Mouse (Mus musculus): ENCODE measurements around the gene Rnf213. TPM values are rescaled to one million over a fixed set of nuclear protein-coding genes. Genes with fewer than 3 reads are reported as not detected.

Rnf213 gene
- total RNA-seq, 2 experiments from 2014 or later: 5.7 to 6.6 TPM

DNA sequence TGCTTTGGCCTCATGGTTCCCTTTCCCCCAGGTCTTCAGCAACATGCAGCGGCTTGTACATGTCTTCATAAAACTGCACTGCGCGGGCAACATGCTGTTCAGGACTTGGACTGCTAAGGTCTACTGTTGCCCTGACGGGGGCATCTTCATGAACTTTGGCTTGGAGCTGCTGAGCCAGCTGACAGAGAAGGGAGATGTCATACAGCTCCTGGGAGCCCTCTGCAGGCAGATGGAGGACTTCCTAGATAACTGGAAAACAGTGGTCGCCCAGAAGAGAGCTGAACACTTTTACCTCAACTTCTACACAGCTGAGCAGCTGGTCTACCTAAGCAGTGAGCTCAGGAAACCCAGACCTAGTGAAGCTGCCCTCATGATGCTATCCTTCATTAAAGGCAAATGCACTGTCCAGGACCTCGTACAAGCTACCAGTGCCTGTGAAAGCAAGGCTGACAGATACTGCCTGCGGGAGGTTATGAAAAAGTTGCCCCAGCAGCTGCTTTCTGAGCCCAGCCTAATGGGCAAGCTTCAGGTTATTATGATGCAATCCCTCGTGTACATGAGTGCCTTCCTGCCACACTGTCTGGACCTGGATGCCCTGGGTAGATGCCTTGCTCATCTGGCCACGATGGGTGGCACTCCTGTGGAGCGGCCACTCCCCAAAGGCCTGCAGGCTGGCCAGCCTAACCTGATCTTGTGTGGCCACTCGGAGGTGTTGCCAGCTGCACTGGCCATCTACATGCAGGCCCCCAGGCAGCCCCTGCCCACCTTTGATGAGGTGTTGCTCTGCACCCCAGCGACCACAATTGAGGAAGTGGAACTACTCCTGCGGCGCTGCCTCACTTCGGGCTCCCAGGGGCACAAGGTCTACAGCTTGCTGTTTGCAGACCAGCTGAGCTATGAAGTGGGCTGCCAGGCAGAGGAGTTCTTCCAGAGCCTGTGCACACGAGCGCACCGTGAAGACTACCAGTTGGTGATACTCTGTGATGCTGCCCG lies 43.3 kb downstream of the Rnf213 start:
- no peak for DNase-seq (ENCODE audit: low spot score)

DNA sequence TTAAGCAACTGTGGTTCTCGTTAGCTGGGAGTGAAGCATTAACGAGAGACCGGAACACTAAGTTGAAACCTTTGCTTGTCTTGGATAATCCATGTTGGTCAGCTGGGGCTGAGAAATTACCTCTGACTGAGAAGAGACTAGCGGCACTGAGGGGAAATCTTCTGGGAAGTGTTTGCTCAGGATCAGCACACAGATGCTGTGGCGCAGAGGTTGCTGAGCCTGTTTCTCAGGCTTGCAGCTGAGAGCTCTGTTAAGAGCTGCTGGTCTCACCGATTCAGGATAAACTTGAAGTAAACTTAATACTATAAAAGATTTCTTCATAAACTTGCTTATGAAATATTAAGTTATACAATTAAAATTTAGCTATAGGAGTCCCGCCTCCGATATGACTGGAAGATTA lies 45.9 kb downstream of the Rnf213 start:
- DNase-seq (ENCODE audit: low spot score): no peak

- DNase-seq (ENCODE audit: low spot score): no peak
Observed at GRCm38 (mm10) chr11:119442199-119442598, 49.3 kb downstream of the Rnf213 start.

GRCm38 (mm10) chr11:119443442-119443841 lies 50.5 kb downstream of the Rnf213 start:
- no peak for DNase-seq (ENCODE audit: low spot score)

GRCm38 (mm10) chr11:119456097-119456496 lies 63.2 kb downstream of the Rnf213 start:
- DNase-seq (ENCODE audit: low spot score): no peak

- DNase-seq (ENCODE audit: low spot score): no peak
Observed at GRCm38 (mm10) chr11:119477876-119478275, 85.0 kb downstream of the Rnf213 start.

DNA sequence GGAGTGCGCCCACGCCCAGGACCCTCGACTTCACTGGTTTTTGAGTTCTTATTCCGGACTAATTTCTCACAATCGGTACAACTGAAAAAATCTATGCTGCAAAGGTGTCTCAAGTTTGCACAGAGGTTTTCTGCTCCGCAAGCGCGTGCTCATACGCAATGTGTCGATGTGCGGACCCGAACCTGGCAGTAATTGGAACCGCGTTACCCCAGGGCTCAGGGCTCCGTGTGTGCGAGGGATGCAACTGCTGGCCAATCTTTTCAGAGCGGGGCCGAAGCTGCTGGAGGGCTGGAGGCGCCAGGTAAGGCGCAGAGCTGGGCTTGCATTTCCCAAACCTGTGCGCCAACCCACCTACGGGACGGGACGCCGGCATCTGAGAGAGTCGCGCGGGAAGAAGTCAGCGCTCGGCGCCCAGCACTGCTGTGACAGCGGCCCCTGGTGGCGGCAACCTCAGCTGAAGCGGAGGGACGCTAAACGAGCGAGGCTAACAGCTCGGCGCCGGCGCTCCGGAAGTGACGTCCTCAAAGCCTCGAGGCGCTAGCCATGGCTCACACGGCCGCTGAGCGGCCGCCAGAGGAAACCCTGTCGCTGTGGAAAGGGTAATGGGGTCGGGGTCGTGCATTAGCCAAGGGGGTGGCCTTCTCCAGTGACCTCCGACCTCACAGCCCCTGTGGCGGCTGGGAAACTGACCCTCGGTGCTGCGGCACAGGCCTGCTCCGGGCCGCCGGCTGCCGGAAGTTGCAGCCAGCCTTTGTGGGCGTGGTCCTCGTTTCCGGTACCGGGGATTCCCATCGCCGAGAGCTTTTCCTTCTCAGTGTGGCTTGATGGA lies 98.2 kb downstream of the Rnf213 start, which contains the start of gene Endov:
Endov (plus strand) TSS at position 487 of the 829 bp plus-strand sequence.
- peak; percentile 97 for DNase-seq (ENCODE audit: low spot score)

DNA sequence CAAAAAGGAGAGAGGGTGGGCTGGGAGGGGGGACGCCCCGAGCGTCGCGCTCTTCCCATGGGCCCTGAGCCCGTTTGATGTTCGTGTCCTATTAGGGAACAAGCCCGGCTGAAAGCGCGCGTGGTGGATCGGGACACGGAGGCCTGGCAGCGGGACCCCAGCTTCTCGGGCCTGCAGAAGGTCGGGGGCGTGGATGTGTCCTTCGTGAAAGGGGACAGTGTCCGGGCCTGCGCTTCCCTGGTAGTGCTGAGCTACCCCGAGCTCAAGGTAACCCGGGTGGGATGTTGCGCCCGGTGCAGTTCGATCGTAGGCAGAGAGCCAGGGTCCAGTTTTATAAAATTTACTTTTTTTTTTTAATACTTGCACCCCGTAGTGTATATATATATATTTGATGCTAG lies 98.8 kb downstream of the Rnf213 start:
- DNase-seq (ENCODE audit: low spot score): peak; percentile 7

GRCm38 (mm10) chr11:119492830-119493229 lies 99.9 kb downstream of the Rnf213 start:
- no peak for DNase-seq (ENCODE audit: low spot score)

- DNase-seq (ENCODE audit: low spot score): no peak
Observed at GRCm38 (mm10) chr11:119493516-119493915, 100.6 kb downstream of the Rnf213 start.

- no peak for DNase-seq (ENCODE audit: low spot score)
Observed at GRCm38 (mm10) chr11:119496147-119496546, 103.2 kb downstream of the Rnf213 start.

DNA sequence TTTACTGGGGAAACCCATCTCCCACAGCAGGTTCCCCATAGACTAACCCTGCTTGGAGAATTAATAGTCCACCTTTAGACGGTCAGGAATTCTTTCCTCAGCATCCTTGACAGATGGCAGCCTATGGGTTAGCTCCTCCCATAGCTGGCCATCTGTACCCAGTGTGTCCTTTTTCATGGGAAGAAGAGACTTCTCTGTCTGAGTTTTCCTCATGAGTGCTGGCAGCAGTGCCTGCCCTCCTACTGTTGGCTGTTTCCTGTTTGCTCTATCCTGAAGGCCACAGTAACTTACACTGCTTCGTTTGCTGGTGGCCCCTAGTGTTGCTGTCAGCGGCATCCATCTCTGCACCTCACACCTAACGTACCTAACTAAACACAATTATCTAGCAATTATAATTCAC lies 104.6 kb downstream of the Rnf213 start:
- no peak for DNase-seq (ENCODE audit: low spot score)

DNA sequence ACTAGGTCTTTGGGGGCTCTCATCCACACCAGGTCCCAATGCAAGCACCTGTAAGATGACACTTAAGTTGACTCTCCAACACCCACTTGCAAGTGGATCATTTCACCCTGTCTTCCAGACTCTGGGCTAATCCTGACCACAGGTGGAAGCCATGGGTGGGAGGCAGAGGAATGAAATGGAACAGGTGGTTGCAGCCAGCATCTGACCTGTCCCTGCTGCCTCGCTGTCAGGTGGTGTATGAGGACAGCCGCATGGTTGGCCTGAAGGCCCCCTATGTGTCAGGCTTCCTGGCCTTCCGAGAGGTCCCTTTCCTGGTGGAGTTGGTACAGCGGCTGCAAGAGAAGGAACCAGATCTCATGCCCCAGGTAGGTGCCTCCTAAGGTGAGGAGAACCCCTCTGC lies 106.4 kb downstream of the Rnf213 start:
- DNase-seq (ENCODE audit: low spot score): no peak

DNA sequence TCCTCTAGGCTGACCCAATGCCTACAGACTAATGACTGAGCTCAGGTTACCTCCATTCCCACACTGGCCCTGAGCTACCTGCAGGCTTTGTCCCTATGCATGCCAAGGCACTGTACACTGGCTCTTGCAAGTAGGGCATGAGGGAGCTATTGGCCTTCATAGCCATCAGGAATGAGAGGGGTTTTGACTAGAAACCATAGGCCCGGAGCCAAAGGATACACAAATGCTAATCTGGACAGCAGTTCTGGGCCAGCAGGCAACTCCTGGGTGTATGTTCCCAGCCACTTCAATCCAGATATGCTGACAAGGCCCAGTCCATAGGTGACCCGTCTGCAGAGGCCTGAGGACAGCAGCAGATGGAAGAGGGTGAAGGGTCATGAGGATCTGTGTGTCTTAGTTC lies 107.1 kb downstream of the Rnf213 start:
- no peak for DNase-seq (ENCODE audit: low spot score)

GRCm38 (mm10) chr11:119503675-119504074 lies 110.8 kb downstream of the Rnf213 start:
- DNase-seq (ENCODE audit: low spot score): peak; percentile 65

- DNase-seq (ENCODE audit: low spot score): no peak
Observed at GRCm38 (mm10) chr11:119506386-119506785, 113.5 kb downstream of the Rnf213 start.

DNA sequence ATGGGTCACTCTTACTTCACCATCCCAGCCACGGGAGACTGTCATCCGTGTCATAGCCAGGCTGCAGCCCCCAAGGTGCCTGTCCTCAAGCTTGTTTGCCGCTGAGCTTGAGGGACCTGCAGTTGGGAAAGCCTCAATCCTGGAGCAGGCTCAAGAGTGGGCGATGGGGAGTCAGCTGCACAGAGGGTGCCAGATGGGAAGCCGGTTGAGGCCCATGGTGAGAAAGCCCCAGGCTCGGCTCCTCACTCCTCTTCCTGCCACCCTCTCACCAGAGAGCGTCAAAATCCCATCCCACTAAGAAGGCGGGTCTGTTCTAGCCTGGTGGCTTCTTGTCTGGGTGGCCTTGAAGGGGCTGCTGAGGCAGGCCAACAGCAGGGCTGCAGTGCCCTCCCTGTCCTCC lies 114.9 kb downstream of the Rnf213 start:
- no peak for DNase-seq (ENCODE audit: low spot score)

GRCm38 (mm10) chr11:119509165-119509776 lies 116.4 kb downstream of the Rnf213 start:
- no peak for DNase-seq (ENCODE audit: low spot score)

DNA sequence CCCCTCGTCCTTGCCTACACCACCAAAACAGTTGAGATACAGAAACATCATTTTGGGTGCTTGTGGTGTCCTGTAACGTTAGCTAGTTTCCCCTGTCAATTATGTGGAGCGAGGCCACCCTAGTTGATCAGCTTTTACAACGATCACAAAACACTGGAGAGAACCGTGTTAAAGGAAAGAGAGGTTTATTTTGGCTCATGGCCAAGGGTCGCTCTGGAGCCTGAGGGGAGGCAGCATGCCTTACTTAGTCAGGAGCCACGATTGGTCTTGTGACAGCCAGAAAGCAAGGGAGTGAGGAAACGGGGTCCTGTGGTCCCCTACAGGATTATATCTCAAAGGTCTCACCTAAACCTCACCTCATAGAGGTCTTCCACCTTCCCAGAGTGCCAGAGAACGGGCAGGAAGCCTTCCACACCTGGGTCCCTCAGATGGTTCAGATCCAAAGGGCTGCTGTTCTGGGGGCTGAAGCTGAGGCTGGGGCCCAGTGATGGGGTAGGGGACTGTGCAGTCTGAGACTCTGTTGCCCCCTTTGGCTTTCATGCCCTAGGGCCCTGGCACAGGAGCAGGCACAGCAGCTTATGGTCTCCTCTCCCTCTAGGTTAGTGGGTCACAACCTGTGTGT lies 120.2 kb downstream of the Rnf213 start:
- no peak for DNase-seq (ENCODE audit: low spot score)

- no peak for DNase-seq (ENCODE audit: low spot score)
Observed at GRCm38 (mm10) chr11:119514108-119514860, 121.4 kb downstream of the Rnf213 start.

All from gastrocnemius, adult 18-20 months (tissue).